Mouse (Mus musculus) limb, embryonic 14.5 days (tissue): ENCODE measurements around the gene Tsks. TPM values are rescaled to one million over a fixed set of nuclear protein-coding genes. Genes with fewer than 3 reads are reported as not detected.

ENCODE experiments used
- ATAC-seq: fragments of 200-750 bp; cut with Nextera tagmentation; 2 replicates; pipeline ENCODE4 v1.8.0; 2017; ENCODE audit warnings: low read depth, moderate number of reproducible peaks, moderate TSS enrichment; ENCODE audit not compliant: low FRiP score
- DNase-seq: peaks from one replicate; pipeline ENCODE4 v3.0.0-alpha.2; 2015; ENCODE audit warnings: low spot score
- H3K27ac ChIP-seq: fragments of 300-500 bp; sonication (generic); replicated peaks from 2 replicates; pipeline ENCODE4 v1.5.1; 2014; ENCODE audit warnings: low read depth, mild to moderate bottlenecking, low read length, moderate library complexity, mixed read lengths
- H3K27me3 ChIP-seq: fragments of 300-500 bp; sonication (generic); 2 replicates; pipeline ENCODE4 v1.6.1; 2014; ENCODE audit warnings: low read length, mixed read lengths; ENCODE audit not compliant: control insufficient read depth, insufficient read depth
- H3K36me3 ChIP-seq: fragments of 300-500 bp; sonication (generic); 2 replicates; pipeline ENCODE4 v1.6.1; 2014; ENCODE audit warnings: mild to moderate bottlenecking, low read length, moderate library complexity, mixed read lengths; ENCODE audit not compliant: control insufficient read depth, insufficient read depth
- H3K4me1 ChIP-seq: fragments of 300-500 bp; sonication (generic); 2 replicates; pipeline ENCODE4 v1.6.1; 2014; ENCODE audit warnings: antibody characterized with exemption, low read length, mixed read lengths; ENCODE audit not compliant: control insufficient read depth, insufficient read depth
- H3K4me2 ChIP-seq: fragments of 300-500 bp; sonication (generic); replicated peaks from 2 replicates; pipeline ENCODE4 v1.6.1; 2014; ENCODE audit warnings: low read depth, mild to moderate bottlenecking, low read length, moderate library complexity; ENCODE audit not compliant: severe bottlenecking
- H3K4me3 ChIP-seq: fragments of 300-500 bp; sonication (generic); replicated peaks from 2 replicates; pipeline ENCODE4 v1.5.1; 2014; ENCODE audit warnings: low read length
- H3K9ac ChIP-seq: fragments of 300-500 bp; sonication (generic); 2 replicates; pipeline ENCODE4 v1.6.1; 2014; ENCODE audit warnings: mild to moderate bottlenecking, low read depth, low read length, moderate library complexity; ENCODE audit not compliant: severe bottlenecking
- H3K9me3 ChIP-seq: fragments of 300-500 bp; sonication (generic); 2 replicates; pipeline ENCODE4 v1.6.1; 2016; ENCODE audit warnings: low read length; ENCODE audit not compliant: control insufficient read depth
- POLR2A ChIP-seq: fragments of 200-500 bp; IDR thresholded peaks from 2 replicates; pipeline ENCODE4 v1.8.0; 2012; ENCODE audit warnings: inconsistent platforms, mild to moderate bottlenecking, moderate library complexity, borderline replicate concordance; ENCODE audit not compliant: insufficient read depth, insufficient read length; ENCODE audit errors: extremely low read depth
- WGBS: fragments of 180-500 bp; shearing (Covaris S2); extraction: QIAGEN DNeasy Blood & Tissue Kit; methylation state at CpG from one replicate; pipeline ENCODE4 v1.1.7; 2014; 5-methylcytosine and 5-hydroxymethylcytosine counted together
- polyA plus RNA-seq, 2 experiments: library from polyadenylated mRNA; depleted of rRNA in 1 of 2; stranded (reverse) in 1 of 2; unstranded in 1 of 2; fragments of >200 nt; fragmentation: Nextera tagmentation in 1 of 2; extraction: Ambion mirVana in 1 of 2; gene quantifications; 2 replicates each; pipeline versions ENCODE4 v1.2.1 to v1.2.3; 2012 to 2014

Gene Tsks
- polyA plus RNA-seq, 2 experiments = 0.14 TPM; not detected in 1

DNA sequence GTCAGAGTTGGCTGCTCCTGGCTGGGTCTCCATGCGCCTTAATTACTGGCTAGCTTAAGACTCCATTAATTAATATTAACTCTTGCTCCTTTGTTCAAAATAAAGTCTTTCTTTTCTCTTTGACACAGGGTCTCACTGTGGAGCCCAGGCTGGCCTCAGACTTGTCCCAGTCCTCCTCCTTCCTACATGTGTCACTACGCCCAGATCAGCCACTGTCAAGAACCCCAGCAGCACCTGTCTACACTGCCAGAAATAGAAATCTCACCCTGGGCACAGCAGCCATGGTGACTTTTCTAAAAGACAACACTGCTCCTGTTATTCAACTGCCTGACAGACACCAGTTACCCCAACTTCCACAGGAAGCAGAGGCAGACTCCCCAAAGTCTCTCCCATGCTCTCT, 28.6 kb upstream of the Tsks start:
- H3K9ac ChIP-seq = no peak overlapping the region
- ATAC-seq (no peak), DNase-seq (no peak)
- no peak overlapping the region for H3K4me2 ChIP-seq
- peaks cover 67% of the 10 kb centered on the region for H3K36me3 ChIP-seq
- H3K27me3 ChIP-seq = no peaks in the 10 kb centered on the region
- H3K4me1 ChIP-seq = no peaks in the 10 kb centered on the region
- no peak for TF ChIP-seq POLR2A
- no peaks in the 10 kb centered on the region for H3K9me3 ChIP-seq
- no peak overlapping the region for H3K4me3 ChIP-seq
- H3K27ac ChIP-seq = no peak overlapping the region
- 91% methylated on average over 2 of the region's 2 CpGs for WGBS

DNA sequence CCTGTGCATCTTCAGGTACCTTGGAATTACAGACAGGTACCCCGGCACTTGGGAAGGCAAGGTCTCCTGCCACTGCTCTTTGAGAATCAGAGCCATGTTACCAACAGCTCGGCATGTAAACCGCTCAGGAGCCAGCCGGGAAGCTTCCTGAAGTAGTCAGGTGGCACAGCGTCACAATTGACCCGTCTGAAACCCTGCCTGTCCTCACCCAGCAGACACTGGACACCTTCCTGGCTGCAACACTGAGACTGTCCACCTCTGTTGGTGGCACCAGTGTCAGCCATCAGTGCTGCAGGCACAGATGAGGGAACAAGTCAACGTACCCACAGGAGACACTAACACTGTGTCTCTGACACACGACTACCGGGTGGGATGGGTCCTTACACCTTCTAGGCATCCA, 27.7 kb upstream of the Tsks start:
- TF ChIP-seq POLR2A = no peak
- WGBS = 90% methylated on average over 9 of the region's 9 CpGs

DNA sequence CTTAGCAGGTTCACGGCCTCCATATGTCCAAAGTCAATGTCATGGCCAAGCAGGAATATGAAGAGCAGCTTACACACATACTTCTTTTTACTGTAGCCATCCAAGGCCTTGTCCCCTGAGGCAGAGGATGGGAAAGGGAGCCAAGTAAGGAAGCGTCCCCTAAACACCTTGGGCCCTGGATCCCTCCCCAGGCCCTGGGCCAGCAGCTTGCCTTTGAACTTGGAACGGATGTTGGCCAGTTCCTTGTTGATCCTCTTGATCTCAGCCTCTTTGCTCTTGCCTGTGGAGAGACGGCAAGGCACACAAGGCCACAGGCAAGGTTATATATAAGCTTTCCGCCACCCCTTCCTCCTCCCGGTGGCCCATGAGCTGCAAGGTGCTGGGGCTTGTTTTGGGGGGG, 26.8 kb upstream of the Tsks start:
- Histone ChIP-seq H3K4me1 (no peaks in the 10 kb centered on the region), H3K4me2 (no peak overlapping the region), H3K27me3 (no peaks in the 10 kb centered on the region), H3K4me3 (no peak overlapping the region), H3K9me3 (no peaks in the 10 kb centered on the region), H3K27ac (no peak overlapping the region), H3K36me3 (peaks cover 58% of the 10 kb centered on the region), H3K9ac (no peak overlapping the region)
- no peak for DNase-seq
- TF ChIP-seq POLR2A = no peak
- 83% methylated on average over 6 of the region's 6 CpGs for WGBS
- ATAC-seq = no peak

More for the DNA sequence above, 27.7 kb upstream of the Tsks start:
- Histone ChIP-seq H3K9me3 (no peaks in the 10 kb centered on the region), H3K9ac (no peak overlapping the region), H3K27me3 (no peaks in the 10 kb centered on the region), H3K27ac (no peak overlapping the region), H3K4me1 (no peaks in the 10 kb centered on the region), H3K4me2 (no peak overlapping the region), H3K36me3 (peaks cover 66% of the 10 kb centered on the region), H3K4me3 (no peak overlapping the region)
- ATAC-seq (no peak), DNase-seq (no peak)

DNA sequence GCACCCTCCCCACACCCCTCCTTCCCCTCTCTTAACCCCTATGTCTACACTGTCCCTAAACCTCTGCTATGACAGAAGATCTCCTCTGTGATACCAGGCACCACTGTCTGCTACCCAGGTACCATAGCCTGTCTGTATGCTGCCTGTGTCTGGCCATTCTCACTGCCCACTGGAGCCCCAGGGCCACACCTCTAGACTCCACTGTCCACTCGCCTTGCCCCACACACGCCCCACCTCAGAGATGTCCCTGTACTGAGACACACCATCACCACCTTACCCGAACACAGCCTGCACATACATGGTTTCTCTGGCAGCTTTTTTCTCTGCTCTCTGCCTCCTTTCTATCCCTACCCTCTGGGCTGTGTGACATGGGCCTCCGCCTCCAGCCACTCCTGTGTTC, 26.1 kb upstream of the Tsks start:
- Histone ChIP-seq H3K9me3 (no peaks in the 10 kb centered on the region), H3K9ac (no peak overlapping the region), H3K27me3 (no peaks in the 10 kb centered on the region), H3K4me2 (no peak overlapping the region), H3K36me3 (peaks cover 54% of the 10 kb centered on the region), H3K4me3 (no peak overlapping the region), H3K4me1 (no peaks in the 10 kb centered on the region), H3K27ac (no peak overlapping the region)
- ATAC-seq (no peak), DNase-seq (no peak)
- TF ChIP-seq POLR2A = no peak
- WGBS = 97% methylated on average over 4 of the region's 4 CpGs

DNA sequence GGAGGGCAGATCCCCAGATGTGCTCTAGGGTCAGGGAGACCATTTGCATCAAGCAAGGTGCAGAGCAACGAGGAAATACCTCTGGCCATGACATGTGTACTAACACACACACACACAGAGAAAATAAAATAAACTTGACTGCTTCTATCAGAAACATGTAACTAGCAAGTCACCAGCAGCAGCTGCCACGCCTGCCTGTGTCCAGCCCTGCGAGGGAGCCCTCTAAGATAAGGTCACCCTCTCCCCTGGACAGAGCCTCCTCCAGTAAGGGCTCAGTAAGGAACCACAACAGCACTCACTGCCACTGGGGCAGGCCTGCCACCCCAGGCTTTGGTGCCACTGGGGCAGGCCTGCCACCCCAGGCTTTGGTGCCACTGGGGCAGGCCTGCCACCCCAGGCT, 24.8 kb upstream of the Tsks start:
- Histone ChIP-seq H3K36me3 (peaks cover 55% of the 10 kb centered on the region), H3K27ac (no peak overlapping the region), H3K4me3 (no peak overlapping the region), H3K27me3 (no peaks in the 10 kb centered on the region), H3K4me2 (no peak overlapping the region), H3K9me3 (no peaks in the 10 kb centered on the region), H3K9ac (no peak overlapping the region), H3K4me1 (no peaks in the 10 kb centered on the region)
- no peak for TF ChIP-seq POLR2A
- WGBS = 81% methylated on average over 3 of the region's 3 CpGs
- ATAC-seq = no peak
- no peak for DNase-seq

DNA sequence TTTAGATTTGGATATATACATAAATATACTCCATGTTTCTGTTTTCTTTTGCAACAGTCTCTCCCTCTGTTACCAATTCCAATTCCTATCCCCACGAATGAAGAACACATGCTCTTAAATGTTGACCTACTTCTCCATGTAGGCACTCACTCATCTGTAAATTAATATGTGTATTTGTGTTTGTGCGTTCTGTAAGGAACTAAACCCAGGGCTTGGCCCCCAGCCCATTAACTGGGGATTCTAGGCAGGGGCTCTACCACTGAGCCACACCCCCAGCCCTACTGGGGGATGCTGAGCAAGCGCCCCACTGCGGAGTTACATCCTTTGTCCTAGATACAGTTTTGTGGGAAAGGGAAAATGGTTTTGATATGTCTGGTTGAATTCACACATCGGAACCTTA, 23.9 kb upstream of the Tsks start:
- Histone ChIP-seq H3K4me2 (no peak overlapping the region), H3K36me3 (peaks cover 53% of the 10 kb centered on the region), H3K9me3 (no peaks in the 10 kb centered on the region), H3K27ac (no peak overlapping the region), H3K9ac (no peak overlapping the region), H3K4me3 (no peak overlapping the region), H3K4me1 (no peaks in the 10 kb centered on the region), H3K27me3 (no peaks in the 10 kb centered on the region)
- ATAC-seq = no peak
- no peak for TF ChIP-seq POLR2A
- 82% methylated on average over 5 of the region's 5 CpGs for WGBS
- no peak for DNase-seq
